Mouse (Mus musculus): ENCODE data around the gene Gm3402. TPM values are rescaled to one million over a fixed set of nuclear protein-coding genes. Genes with fewer than 3 reads are reported as not detected.

Gene Gm3402
- polyA plus RNA-seq (2012; ENCODE audit: low replicate concordance) = not detected in 2 replicates

DNA sequence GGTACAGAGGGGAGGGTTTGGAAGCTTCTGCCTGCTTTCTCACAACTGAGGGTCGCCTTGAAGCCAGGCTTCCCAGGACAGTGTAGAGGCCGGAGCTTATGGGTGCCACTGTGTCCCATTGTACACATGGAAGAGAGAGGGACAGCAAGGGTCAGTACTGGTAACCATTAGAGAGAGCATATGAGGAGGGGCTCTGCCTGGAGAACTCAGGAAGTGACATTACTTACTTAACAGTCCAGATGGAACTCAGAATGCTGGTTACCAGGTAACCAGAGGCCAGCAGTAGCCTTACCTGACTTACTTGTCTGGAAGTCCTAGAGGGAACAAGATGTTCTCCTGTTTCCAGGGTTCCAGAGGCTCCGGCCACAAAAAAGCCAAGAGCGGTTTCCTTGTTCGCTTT, at the start of gene Gm3402:
TSS of gene Gm3402 (plus strand) at position 301 of the 400 bp plus-strand sequence.

GRCm38 (mm10) chr5:146481665-146482064, 32.3 kb upstream of the Gm3402 start, which contains the start of gene Gm6408:
TSS of gene Gm6408 (plus strand) at chr5:146481965.

DNA sequence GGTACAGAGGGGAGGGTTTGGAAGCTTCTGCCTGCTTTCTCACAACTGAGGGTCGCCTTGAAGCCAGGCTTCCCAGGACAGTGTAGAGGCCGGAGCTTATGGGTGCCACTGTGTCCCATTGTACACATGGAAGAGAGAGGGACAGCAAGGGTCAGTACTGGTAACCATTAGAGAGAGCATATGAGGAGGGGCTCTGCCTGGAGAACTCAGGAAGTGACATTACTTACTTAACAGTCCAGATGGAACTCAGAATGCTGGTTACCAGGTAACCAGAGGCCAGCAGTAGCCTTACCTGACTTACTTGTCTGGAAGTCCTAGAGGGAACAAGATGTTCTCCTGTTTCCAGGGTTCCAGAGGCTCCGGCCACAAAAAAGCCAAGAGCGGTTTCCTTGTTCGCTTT, 22.9 kb upstream of the Gm3402 start, which contains the start of gene Gm6370:
TSS of gene Gm6370 (plus strand) at position 301 of the 400 bp plus-strand sequence.

DNA sequence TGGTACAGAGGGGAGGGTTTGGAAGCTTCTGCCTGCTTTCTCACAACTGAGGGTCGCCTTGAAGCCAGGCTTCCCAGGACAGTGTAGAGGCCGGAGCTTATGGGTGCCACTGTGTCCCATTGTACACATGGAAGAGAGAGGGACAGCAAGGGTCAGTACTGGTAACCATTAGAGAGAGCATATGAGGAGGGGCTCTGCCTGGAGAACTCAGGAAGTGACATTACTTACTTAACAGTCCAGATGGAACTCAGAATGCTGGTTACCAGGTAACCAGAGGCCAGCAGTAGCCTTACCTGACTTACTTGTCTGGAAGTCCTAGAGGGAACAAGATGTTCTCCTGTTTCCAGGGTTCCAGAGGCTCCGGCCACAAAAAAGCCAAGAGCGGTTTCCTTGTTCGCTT, 11.8 kb upstream of the Gm3402 start, which contains the start of gene 4930449I24Rik:
TSS of gene 4930449I24Rik (plus strand) at position 301 of the 400 bp plus-strand sequence.

GRCm38 (mm10) chr5:146525501-146525900, 11.6 kb downstream of the Gm3402 start, which contains the start of gene Gm3404:
TSS of gene Gm3404 (plus strand) at chr5:146525801.

GRCm38 (mm10) chr5:146537347-146537746, 23.4 kb downstream of the Gm3402 start, which contains the start of gene Gm3409:
TSS of gene Gm3409 (plus strand) at chr5:146537647.

GRCm38 (mm10) chr5:146555836-146556235, 41.9 kb downstream of the Gm3402 start, which contains the start of gene Gm3415:
TSS of gene Gm3415 (plus strand) at chr5:146556136.

Other genes starting within 250 kb of the Gm3402 start
- gene Wasf3, start 129.1 kb upstream of the Gm3402 start, polyA plus RNA-seq (2012; ENCODE audit: low replicate concordance) = not detected in 2 replicates
- not detected in 2 replicates for gene Gm6408, start 32.2 kb upstream of the Gm3402 start, polyA plus RNA-seq (2012; ENCODE audit: low replicate concordance)
- gene Gm6370, start 22.8 kb upstream of the Gm3402 start, polyA plus RNA-seq (2012; ENCODE audit: low replicate concordance) = not detected in 2 replicates
- gene 4930449I24Rik, start 11.7 kb upstream of the Gm3402 start, polyA plus RNA-seq (2012; ENCODE audit: low replicate concordance) = not detected in 2 replicates
- gene Gm3404, start 11.7 kb downstream of the Gm3402 start, polyA plus RNA-seq (2012; ENCODE audit: low replicate concordance) = not detected in 2 replicates
- not detected in 2 replicates for gene Gm3409, start 23.5 kb downstream of the Gm3402 start, polyA plus RNA-seq (2012; ENCODE audit: low replicate concordance)
- gene Gm3415, start 42.0 kb downstream of the Gm3402 start, polyA plus RNA-seq (2012; ENCODE audit: low replicate concordance) = not detected in 2 replicates
- not detected in 2 replicates for gene Gpr12, start 71.1 kb downstream of the Gm3402 start, polyA plus RNA-seq (2012; ENCODE audit: low replicate concordance)

Measured in hematopoietic multipotent progenitor cell, adult 10-12 weeks (in vitro differentiated cells).